Mouse (Mus musculus) heart, adult 2 months (tissue): ENCODE measurements around the gene BC035044.

Experiments used
- CTCF ChIP-seq: fragments of 200-600 bp; IDR thresholded peaks from 2 replicates; pipeline ENCODE4 v1.8.1; 2022; ENCODE audit warnings: antibody characterized with exemption, mild to moderate bottlenecking, moderate library complexity
- EP300 ChIP-seq: fragments of 200-500 bp; IDR thresholded peaks from 2 replicates; pipeline ENCODE4 v1.6.1; 2011; ENCODE audit warnings: low read depth, low read length, control low read depth; ENCODE audit not compliant: insufficient read depth
- POLR2A ChIP-seq: fragments of 200-500 bp; IDR thresholded peaks from 2 replicates; pipeline ENCODE4 v1.6.1; 2011; ENCODE audit warnings: mild to moderate bottlenecking, low read depth, low read length, control low read depth; ENCODE audit not compliant: insufficient read depth

- no peak for TF ChIP-seq POLR2A
- TF ChIP-seq CTCF = no peak
- no peak for TF ChIP-seq EP300
Measured at GRCm38 (mm10) chr6:128871910-128872610, 18.9 kb downstream of the BC035044 start.
